Mouse (Mus musculus): ENCODE data around the gene Tac4.

GRCm38 (mm10) chr11:95266540-95267245, 5.4 kb downstream of the Tac4 start:
- TF ChIP-seq ZNF384 (IDR thresholded peaks at IDR 0.05; ENCODE audit: low read depth, low read length) (no peak), MAFK (IDR thresholded peaks at IDR 0.05; ENCODE audit: insufficient read depth, low read depth, low read length) (no peak), CHD2 (IDR thresholded peaks at IDR 0.05; ENCODE audit: low read depth, low read length) (no peak)
